Mouse (Mus musculus) mature B cell (primary cell): ENCODE data around the gene Slc2a8.
"Not testable (repeated sequence)": the region's sequence is repeated elsewhere in the genome, so short reads cannot be mapped to it uniquely, and the experiment has no call there.

Experiments
- in situ Hi-C: fragments of 300-500 bp; cut with MboI; formaldehyde crosslinking; loops from 2 replicates; pipeline ENCODE4 v1.14.3; 2019

The Slc2a8 gene

GRCm38 (mm10) chr2:32981725-32982271 is at the start of gene Slc2a8:
Gene Slc2a8 (minus strand): TSS chr2:32982083.
- in situ Hi-C loops, result no loop called here

DNA sequence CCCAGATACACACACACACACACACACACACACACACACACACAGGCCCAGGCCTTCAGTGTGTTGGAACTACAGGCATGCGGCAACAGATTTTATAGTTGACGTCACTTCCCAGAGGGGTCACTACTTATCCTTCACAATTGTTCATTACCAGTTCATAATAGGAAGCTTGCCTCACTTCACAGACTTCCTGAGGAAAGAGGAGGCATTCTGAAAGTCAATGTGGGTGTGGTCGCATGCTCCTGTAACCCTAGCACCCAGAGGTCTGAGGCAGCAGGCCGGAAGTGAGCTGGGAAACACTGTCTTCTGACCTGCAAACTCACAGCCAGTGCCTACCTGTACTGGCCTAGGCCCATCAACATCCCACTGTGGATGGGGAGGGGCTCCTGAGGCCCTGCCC is 43.2 kb upstream of the Slc2a8 start:
- in situ Hi-C loops, result no loop called here

GRCm38 (mm10) chr2:33024564-33024963 is 42.7 kb upstream of the Slc2a8 start:
- in situ Hi-C loops, result no loop called here

- in situ Hi-C loops, result no loop called here
Measured at GRCm38 (mm10) chr2:33022846-33023245, 41.0 kb upstream of the Slc2a8 start.

DNA sequence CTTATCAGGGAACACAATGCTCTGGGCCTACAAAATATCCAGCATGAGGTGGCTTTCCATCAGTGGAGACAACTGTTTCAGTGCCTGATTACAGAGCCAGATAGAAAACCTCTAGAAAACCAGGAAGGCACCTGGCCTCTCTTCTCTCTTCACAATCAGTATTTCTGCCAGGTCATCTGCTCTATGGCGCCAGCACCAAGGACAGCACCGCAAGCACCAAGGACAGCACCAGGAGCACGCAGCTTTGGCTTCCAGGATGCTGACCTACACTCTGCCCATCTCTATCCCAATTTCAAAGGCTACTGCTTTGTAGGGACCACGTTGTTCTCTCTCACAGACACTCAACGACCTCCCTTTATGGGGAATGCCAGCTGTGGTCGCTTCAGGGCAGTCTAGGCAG is 36.1 kb upstream of the Slc2a8 start:
- in situ Hi-C loops, result no loop called here

GRCm38 (mm10) chr2:33017191-33017590 is 35.3 kb upstream of the Slc2a8 start:
- in situ Hi-C loops, result no loop called here

- in situ Hi-C loops, result no loop called here
Measured at GRCm38 (mm10) chr2:33014877-33015276, 33.0 kb upstream of the Slc2a8 start.

- in situ Hi-C loops, result not testable (repeated sequence)
Measured at GRCm38 (mm10) chr2:33009055-33009454, 27.2 kb upstream of the Slc2a8 start.

DNA sequence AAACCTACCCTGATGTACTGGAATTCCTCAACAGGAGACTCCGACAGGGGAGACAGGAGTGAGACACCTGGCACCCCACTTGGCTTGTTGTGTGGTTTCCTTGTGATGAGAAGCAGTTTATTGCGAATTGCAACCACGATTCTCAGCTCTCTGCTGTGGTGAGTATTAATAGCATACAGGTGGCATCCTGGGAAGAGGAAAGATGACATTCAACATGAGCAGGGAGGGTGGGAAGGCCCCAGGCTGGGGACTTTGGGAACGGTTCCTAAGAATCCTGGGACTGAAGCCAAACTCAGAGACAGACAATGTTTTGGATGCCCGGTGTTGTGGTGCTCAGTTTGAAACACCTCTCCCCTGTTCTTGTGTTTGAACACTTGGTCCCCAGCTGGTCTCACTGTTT is 23.2 kb upstream of the Slc2a8 start:
- in situ Hi-C loops, result no loop called here

DNA sequence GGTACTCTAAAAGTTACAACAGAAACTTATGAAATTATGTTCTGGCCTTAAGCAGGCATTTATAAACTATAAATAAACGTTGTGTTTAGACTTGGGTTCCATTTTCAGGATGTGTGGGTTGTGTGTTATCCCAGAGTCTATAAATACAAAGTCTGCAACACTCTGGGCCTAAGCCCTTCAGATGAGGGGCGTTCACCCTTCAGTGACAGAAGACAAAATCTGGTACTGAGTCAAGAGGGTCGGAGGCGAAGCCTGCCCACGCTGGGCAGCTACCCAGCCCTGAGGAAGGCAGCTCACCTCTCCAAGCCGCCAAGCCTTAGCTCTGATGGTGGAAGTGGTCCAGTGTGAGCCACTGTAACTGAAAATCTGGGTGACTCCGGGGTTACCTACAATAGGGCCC is 20.3 kb upstream of the Slc2a8 start:
- in situ Hi-C loops, result no loop called here

GRCm38 (mm10) chr2:32999752-33000151 is 17.9 kb upstream of the Slc2a8 start:
- in situ Hi-C loops, result no loop called here

DNA sequence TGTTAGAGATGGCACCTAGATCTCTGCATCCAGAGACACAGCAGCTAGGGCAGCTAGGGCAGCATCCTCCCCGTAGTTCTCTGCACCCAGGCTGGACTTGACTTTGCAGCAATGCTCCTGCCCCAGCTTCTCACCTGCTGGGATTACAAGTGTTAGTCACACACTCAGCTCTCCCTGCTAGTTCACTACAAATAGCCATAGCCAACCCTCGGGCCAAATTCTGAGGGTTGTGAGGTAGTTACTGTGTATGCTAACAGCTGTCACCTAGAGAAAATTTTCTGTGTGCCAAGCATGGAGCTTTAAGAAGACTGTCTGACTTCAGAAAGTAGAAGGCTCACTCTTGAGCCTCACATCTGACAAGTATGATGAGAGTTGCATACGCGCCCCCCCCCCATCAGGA is 15.9 kb upstream of the Slc2a8 start:
- in situ Hi-C loops, result no loop called here

- in situ Hi-C loops, result no loop called here
Measured at GRCm38 (mm10) chr2:32997081-32997480, 15.2 kb upstream of the Slc2a8 start.

DNA sequence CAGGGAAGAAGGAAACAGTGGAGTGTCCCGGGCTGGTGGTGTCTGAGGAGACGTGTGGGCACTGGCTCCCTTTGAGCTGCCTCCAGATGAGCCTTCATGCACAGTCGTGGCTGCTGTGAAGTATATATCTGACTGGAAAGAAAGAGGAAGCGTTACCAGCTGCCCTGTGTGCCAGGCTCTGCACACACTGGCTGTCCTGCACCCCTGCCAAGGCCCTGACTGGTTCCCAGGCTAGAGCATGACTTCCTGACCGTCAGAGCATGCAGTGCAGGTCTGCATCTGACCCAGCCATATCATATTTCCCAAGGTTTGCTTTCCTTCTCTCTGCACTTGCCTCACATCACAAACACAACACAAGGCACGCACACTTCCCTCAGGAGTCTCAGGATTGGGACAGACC is 10.2 kb upstream of the Slc2a8 start:
- in situ Hi-C loops, result no loop called here

DNA sequence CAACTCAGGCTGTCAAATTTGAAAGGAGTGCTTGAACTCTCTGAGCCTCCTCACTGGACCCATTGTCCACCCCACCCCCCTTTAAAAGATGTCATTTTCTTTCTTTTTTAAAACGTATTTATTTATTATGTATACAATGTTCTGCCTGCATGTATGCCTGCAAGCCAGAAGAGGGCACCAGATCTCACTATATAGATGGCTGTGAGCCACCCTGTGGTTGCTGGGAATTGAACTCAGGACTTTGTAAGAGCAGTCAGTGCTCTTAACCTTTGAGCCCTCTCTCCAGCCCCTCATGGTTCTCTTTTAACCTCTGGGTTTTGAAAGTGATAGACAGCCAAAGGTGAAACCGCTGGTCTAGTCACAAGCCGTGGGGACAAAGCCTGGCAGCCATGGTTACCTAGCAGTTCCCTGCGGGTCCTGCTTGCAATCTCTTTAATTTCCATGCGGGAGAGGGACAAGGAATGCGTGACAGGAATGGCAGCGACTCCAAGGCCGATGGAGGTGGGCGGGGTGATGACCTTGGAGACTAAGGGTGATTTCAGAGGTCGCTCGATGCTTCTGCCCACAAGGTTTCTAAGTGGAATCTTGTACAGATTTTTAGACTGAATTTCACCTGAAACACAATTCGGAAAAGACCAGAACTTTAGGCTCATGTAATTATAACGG is 8.4 kb upstream of the Slc2a8 start:
- in situ Hi-C loops, result no loop called here

- in situ Hi-C loops, result no loop called here
Measured at GRCm38 (mm10) chr2:32989376-32989775, 7.5 kb upstream of the Slc2a8 start.

DNA sequence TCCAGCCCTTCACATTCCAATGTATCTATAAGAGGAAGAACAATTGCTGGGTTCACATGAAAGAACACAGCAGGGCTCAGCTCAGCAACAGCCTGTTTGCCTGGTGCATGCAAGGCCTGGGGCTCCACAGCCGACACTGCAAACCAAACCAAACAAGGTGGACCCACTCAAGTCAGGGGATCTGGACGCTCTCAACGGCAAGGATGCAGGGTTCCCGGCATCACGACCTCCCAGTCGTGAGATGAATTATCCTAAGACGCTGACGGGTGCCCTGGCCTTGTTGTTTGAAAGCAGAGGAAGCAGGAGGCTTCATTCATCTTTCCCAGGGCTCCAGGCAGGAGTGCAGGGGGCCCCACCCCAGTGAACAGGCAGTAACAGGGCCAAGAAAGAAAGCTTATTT is 4.0 kb upstream of the Slc2a8 start:
- in situ Hi-C loops, result no loop called here

GRCm38 (mm10) chr2:32983617-32984016 is 1.7 kb upstream of the Slc2a8 start:
- in situ Hi-C loops, result no loop called here

- in situ Hi-C loops, result no loop called here
Measured at GRCm38 (mm10) chr2:32982700-32983099, 817 bp upstream of the Slc2a8 start.

DNA sequence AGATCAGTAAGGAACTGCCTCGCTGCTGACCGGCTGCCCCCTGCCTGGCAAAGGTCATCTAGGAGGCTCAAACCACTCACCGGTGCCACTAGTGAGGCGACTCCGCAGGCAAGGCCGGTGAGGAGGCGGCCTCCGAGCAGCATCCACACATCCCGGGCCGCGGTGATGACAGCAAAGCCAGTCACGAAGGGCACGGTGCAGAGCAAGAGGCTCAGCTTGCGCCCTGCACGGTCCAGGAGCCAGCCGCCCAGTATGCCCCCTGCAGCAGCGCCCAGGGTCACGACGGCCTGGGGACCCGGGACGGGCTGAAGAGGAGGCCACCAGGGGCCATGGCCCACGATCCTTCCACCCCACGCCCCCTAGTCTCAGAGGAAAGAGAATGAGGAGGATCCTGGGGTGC is 602 bp downstream of the Slc2a8 start:
- in situ Hi-C loops, result no loop called here

DNA sequence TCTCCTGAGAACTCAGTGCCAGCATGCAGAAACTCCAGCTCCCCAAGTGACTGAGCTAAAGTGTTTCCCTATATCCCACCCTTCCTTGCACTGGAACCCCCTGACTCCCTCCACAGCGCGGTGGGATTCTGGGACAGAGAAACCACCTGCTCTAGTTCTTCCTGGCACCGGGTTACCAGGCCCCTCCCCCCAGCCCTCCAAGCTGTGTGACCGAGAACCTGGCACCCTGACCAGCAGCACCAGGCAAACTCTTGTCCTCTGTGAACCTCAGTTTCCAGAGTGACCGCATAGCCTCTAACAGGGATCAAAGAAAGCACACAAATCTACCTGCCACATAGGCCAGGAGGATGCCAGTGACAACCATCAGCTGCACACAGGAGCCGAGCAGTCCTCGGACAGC is 2.2 kb downstream of the Slc2a8 start:
- in situ Hi-C loops, result no loop called here

GRCm38 (mm10) chr2:32978675-32979074 is 3.2 kb downstream of the Slc2a8 start:
- in situ Hi-C loops, result no loop called here

- in situ Hi-C loops, result no loop called here
Measured at GRCm38 (mm10) chr2:32977114-32977513, 4.8 kb downstream of the Slc2a8 start.

DNA sequence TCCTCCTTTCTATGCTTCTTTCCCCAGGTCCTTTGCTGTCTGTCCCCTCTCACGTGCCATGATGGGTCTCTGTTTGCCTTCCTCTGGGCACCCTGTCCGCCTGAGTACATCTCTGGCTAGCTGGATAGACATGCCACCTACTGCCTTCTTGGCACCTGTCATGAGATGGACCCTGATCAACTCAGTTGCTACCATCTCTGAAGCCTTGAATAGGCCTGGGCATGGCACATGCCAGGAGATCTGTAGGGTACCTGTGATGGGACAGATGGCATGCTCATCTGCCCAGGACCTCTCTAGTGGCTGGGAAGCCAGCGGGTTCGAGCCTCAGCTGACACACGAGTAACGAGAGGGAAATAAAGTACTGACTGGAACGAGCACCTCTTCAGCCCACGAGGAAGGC is 7.7 kb downstream of the Slc2a8 start:
- in situ Hi-C loops, result no loop called here
